Mouse (Mus musculus) spleen, adult 2 months (tissue): ENCODE results near the gene Vps45.

Experiments
- CTCF ChIP-seq: fragments of 200-500 bp; IDR thresholded peaks from 2 replicates; pipeline ENCODE4 v1.5.1; 2011; ENCODE audit warnings: mild to moderate bottlenecking, inconsistent platforms; ENCODE audit not compliant: insufficient read depth, insufficient read length, insufficient replicate concordance; ENCODE audit errors: extremely low read depth
- POLR2A ChIP-seq: fragments of 200-500 bp; IDR thresholded peaks from 2 replicates; pipeline ENCODE4 v1.6.1; 2011; ENCODE audit warnings: low read depth, low read length, inconsistent platforms

DNA sequence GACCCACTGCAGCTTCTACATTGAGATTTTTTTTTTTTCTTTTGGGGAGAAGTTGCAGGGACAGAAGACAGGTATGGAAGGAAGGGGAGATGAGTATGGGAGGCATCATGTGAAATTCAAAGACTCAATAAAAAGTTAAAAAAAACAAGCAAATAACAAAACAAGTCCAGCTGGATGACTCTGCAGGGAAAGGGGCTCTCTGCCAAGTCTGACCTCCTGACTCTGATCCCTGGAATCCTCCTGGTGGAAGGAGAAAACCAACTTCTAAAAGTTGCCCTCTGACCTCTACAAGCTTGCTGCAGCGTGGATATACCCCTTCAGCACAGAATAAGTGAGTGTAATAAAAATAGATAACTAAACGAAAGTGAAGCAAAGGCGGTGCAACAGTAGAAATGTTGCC lies 20.4 kb upstream of the Vps45 start:
- TF ChIP-seq CTCF (no peak), POLR2A (no peak)
